Mouse (Mus musculus): ENCODE data around the gene Slc9a9. TPM values are rescaled to one million over a fixed set of nuclear protein-coding genes. Genes with fewer than 3 reads are reported as not detected.

The Slc9a9 gene
- polyA plus RNA-seq, 1 experiment: 0.69 TPM

GRCm38 (mm10) chr9:95125683-95126082, 456.0 kb downstream of the Slc9a9 start:
- Histone ChIP-seq H3K36me3 (ENCODE audit: control insufficient read depth, insufficient read depth, low read length) (no peaks in the 10 kb centered on the region), H3K27me3 (ENCODE audit: control insufficient read depth, insufficient read depth, low read length) (no peaks in the 10 kb centered on the region), H3K27ac (ENCODE audit: control insufficient read depth, insufficient read depth, low read depth, low read length) (no peak overlapping the region)

GRCm38 (mm10) chr9:95127774-95128173, 458.1 kb downstream of the Slc9a9 start:
- no peaks in the 10 kb centered on the region for H3K27me3 ChIP-seq (ENCODE audit: control insufficient read depth, insufficient read depth, low read length)
- H3K36me3 ChIP-seq (ENCODE audit: control insufficient read depth, insufficient read depth, low read length): no peaks in the 10 kb centered on the region
- H3K27ac ChIP-seq (ENCODE audit: control insufficient read depth, insufficient read depth, low read depth, low read length): no peak overlapping the region
- H3K4me3 ChIP-seq (ENCODE audit: control insufficient read depth, low read depth, low read length): no peak overlapping the region
- no peaks in the 10 kb centered on the region for H3K4me1 ChIP-seq (ENCODE audit: control insufficient read depth, insufficient read depth, low read length)
- no peak for TF ChIP-seq CTCF (IDR thresholded peaks at IDR 0.05; ENCODE audit: control insufficient read depth, insufficient read depth, insufficient replicate concordance, low read depth, low read length)
- no peak for TF ChIP-seq POLR2A (IDR thresholded peaks at IDR 0.05; ENCODE audit: control insufficient read depth, low read depth, low read length)

More at GRCm38 (mm10) chr9:95125683-95126082, 456.0 kb downstream of the Slc9a9 start:
- TF ChIP-seq POLR2A (IDR thresholded peaks at IDR 0.05; ENCODE audit: control insufficient read depth, low read depth, low read length) (no peak), CTCF (IDR thresholded peaks at IDR 0.05; ENCODE audit: control insufficient read depth, insufficient read depth, insufficient replicate concordance, low read depth, low read length) (no peak)
- H3K4me3 ChIP-seq (ENCODE audit: control insufficient read depth, low read depth, low read length): no peak overlapping the region
- H3K4me1 ChIP-seq (ENCODE audit: control insufficient read depth, insufficient read depth, low read length): 0 out of 2 replicates have a peak, but pooled peaks cover under 1% of the 10 kb centered on the region

GRCm38 (mm10) chr9:95149206-95149729, 479.6 kb downstream of the Slc9a9 start:
- Histone ChIP-seq H3K4me1 (ENCODE audit: control insufficient read depth, insufficient read depth, low read length) (no peaks in the 10 kb centered on the region), H3K36me3 (ENCODE audit: control insufficient read depth, insufficient read depth, low read length) (no peaks in the 10 kb centered on the region), H3K27me3 (ENCODE audit: control insufficient read depth, insufficient read depth, low read length) (no peaks in the 10 kb centered on the region), H3K4me3 (ENCODE audit: control insufficient read depth, low read depth, low read length) (no peak overlapping the region), H3K27ac (ENCODE audit: control insufficient read depth, insufficient read depth, low read depth, low read length) (no peak overlapping the region)
- TF ChIP-seq CTCF (IDR thresholded peaks at IDR 0.05; ENCODE audit: control insufficient read depth, insufficient read depth, insufficient replicate concordance, low read depth, low read length) (no peak), POLR2A (IDR thresholded peaks at IDR 0.05; ENCODE audit: control insufficient read depth, low read depth, low read length) (no peak)

- Histone ChIP-seq H3K27me3 (ENCODE audit: control insufficient read depth, insufficient read depth, low read length) (no peaks in the 10 kb centered on the region), H3K27ac (ENCODE audit: control insufficient read depth, insufficient read depth, low read depth, low read length) (no peak overlapping the region), H3K4me1 (ENCODE audit: control insufficient read depth, insufficient read depth, low read length) (no peaks in the 10 kb centered on the region; the same call in 1 of the 2 replicates), H3K4me3 (ENCODE audit: control insufficient read depth, low read depth, low read length) (no peak overlapping the region), H3K36me3 (ENCODE audit: control insufficient read depth, insufficient read depth, low read length) (no peaks in the 10 kb centered on the region)
- TF ChIP-seq CTCF (IDR thresholded peaks at IDR 0.05; ENCODE audit: control insufficient read depth, insufficient read depth, insufficient replicate concordance, low read depth, low read length): no peak
- TF ChIP-seq POLR2A (IDR thresholded peaks at IDR 0.05; ENCODE audit: control insufficient read depth, low read depth, low read length): no peak
Observed at GRCm38 (mm10) chr9:95150096-95150495, 480.4 kb downstream of the Slc9a9 start.

- no peaks in the 10 kb centered on the region for H3K36me3 ChIP-seq (ENCODE audit: control insufficient read depth, insufficient read depth, low read length)
- H3K4me3 ChIP-seq (ENCODE audit: control insufficient read depth, low read depth, low read length): no peak overlapping the region
- TF ChIP-seq CTCF (IDR thresholded peaks at IDR 0.05; ENCODE audit: control insufficient read depth, insufficient read depth, insufficient replicate concordance, low read depth, low read length) (no peak), POLR2A (IDR thresholded peaks at IDR 0.05; ENCODE audit: control insufficient read depth, low read depth, low read length) (no peak)
Observed at GRCm38 (mm10) chr9:95150597-95150996, 480.9 kb downstream of the Slc9a9 start.

GRCm38 (mm10) chr9:95150998-95151397, 481.3 kb downstream of the Slc9a9 start:
- H3K4me3 ChIP-seq (ENCODE audit: control insufficient read depth, low read depth, low read length): no peak overlapping the region
- no peak overlapping the region for H3K27ac ChIP-seq (ENCODE audit: control insufficient read depth, insufficient read depth, low read depth, low read length)
- H3K27me3 ChIP-seq (ENCODE audit: control insufficient read depth, insufficient read depth, low read length): no peaks in the 10 kb centered on the region
- H3K36me3 ChIP-seq (ENCODE audit: control insufficient read depth, insufficient read depth, low read length): no peaks in the 10 kb centered on the region
- TF ChIP-seq POLR2A (IDR thresholded peaks at IDR 0.05; ENCODE audit: control insufficient read depth, low read depth, low read length): no peak
- no peak for TF ChIP-seq CTCF (IDR thresholded peaks at IDR 0.05; ENCODE audit: control insufficient read depth, insufficient read depth, insufficient replicate concordance, low read depth, low read length)
- H3K4me1 ChIP-seq (ENCODE audit: control insufficient read depth, insufficient read depth, low read length): no peaks in the 10 kb centered on the region; the same call in 1 of the 2 replicates

More at GRCm38 (mm10) chr9:95150597-95150996, 480.9 kb downstream of the Slc9a9 start:
- Histone ChIP-seq H3K27ac (ENCODE audit: control insufficient read depth, insufficient read depth, low read depth, low read length) (no peak overlapping the region), H3K27me3 (ENCODE audit: control insufficient read depth, insufficient read depth, low read length) (no peaks in the 10 kb centered on the region), H3K4me1 (ENCODE audit: control insufficient read depth, insufficient read depth, low read length) (no peaks in the 10 kb centered on the region; the same call in 1 of the 2 replicates)

GRCm38 (mm10) chr9:95151746-95152145, 482.0 kb downstream of the Slc9a9 start:
- H3K27me3 ChIP-seq (ENCODE audit: control insufficient read depth, insufficient read depth, low read length): no peaks in the 10 kb centered on the region
- no peaks in the 10 kb centered on the region; the same call in 1 of the 2 replicates for H3K4me1 ChIP-seq (ENCODE audit: control insufficient read depth, insufficient read depth, low read length)
- no peak overlapping the region for H3K27ac ChIP-seq (ENCODE audit: control insufficient read depth, insufficient read depth, low read depth, low read length)
- H3K4me3 ChIP-seq (ENCODE audit: control insufficient read depth, low read depth, low read length): no peak overlapping the region
- TF ChIP-seq CTCF (IDR thresholded peaks at IDR 0.05; ENCODE audit: control insufficient read depth, insufficient read depth, insufficient replicate concordance, low read depth, low read length) (no peak), POLR2A (IDR thresholded peaks at IDR 0.05; ENCODE audit: control insufficient read depth, low read depth, low read length) (no peak)
- no peaks in the 10 kb centered on the region for H3K36me3 ChIP-seq (ENCODE audit: control insufficient read depth, insufficient read depth, low read length)
